Mouse (Mus musculus) layer of hippocampus, postnatal 25 days (tissue): ENCODE results near the gene Gm17304. TPM values are rescaled to one million over a fixed set of nuclear protein-coding genes. Genes with fewer than 3 reads are reported as not detected.

Experiments used
- DNase-seq, 2 experiments: peaks; one replicate each; pipeline ENCODE4 v3.0.0; 2022; ENCODE audit warnings: mixed read lengths in 2 of 2, low spot score in 1 of 2; ENCODE audit errors: extremely low spot score in 1 of 2
- total RNA-seq, 2 experiments: library from RNA; stranded (reverse); gene quantifications; 2 replicates each; pipeline ENCODE4 v1.2.3; 2021

Gene Gm17304
- not detected for total RNA-seq

- DNase-seq: no peak
These were observed at the start of gene Gm17304 for GRCm38 (mm10) chr5:106608798-106609197. Gene Gm17304, plus strand, starts transcription at chr5:106609098.

DNA sequence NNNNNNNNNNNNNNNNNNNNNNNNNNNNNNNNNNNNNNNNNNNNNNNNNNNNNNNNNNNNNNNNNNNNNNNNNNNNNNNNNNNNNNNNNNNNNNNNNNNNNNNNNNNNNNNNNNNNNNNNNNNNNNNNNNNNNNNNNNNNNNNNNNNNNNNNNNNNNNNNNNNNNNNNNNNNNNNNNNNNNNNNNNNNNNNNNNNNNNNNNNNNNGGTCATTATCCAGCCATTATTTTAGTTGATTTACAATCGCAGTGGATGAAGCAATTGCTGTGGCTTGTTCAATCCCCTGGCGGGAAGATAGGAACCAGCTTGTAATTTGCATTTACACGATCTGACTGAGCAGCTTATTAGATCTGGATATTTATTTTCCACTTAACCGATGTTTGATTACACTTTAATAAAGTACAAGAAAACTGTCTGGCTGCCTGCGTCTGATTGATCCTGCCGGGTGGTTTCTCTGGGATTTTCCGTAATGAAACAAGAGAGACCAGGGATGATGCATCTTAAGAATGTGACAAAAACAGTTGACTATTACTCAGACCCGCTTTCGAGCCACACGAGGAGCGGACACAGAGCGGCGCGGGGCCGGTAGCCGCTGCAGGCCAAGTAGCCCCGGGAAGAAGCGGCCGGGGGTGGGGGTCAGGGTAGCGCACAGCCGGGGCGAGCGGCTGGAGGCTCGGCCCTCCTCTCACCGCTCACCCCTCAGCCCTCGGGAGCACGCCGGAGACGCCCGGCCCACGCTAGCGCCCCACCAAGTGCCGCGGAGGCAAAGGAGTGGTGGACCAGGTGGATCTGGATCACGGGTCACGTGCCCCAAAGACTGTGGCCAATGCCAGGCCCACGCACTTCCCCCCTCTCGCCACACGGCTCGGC is 48.0 kb upstream of the Gm17304 start:
- no peak for DNase-seq

DNA sequence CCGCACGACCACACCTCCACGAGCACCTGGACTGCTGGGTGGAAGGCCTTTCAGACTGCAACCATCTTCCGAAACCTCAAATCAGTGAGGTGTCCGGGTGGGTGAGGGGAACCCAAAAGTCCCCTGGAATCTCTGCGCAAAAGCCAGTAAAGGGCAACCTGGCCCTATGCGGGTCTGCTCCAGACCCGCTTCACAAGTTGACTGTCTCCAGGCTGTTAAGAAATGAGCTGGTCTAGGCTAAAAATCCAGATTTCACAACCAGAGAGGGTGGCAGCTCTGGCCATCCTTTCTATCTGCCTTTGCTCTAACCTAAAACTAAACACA is 47.4 kb upstream of the Gm17304 start:
- no peak for DNase-seq

DNA sequence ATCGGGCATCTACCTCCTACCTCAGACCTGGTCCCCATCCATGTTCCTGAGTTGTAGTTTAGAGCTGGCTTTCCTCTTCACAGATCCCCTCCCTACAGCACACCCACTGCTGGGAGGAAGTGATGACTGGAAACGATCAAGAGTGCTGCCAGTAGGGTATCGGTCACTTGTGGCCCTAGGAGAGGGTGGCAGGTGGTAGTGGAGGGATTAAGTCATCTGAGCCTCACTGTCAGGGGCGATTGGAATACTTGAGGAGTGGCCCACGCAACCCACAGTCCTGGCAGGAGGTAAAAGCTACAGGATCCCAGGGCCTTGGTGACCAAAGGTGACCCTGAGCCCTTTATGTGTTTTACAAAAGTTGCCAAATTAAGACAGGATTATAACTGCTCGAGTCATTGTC is 42.9 kb upstream of the Gm17304 start:
- no peak for DNase-seq

DNA sequence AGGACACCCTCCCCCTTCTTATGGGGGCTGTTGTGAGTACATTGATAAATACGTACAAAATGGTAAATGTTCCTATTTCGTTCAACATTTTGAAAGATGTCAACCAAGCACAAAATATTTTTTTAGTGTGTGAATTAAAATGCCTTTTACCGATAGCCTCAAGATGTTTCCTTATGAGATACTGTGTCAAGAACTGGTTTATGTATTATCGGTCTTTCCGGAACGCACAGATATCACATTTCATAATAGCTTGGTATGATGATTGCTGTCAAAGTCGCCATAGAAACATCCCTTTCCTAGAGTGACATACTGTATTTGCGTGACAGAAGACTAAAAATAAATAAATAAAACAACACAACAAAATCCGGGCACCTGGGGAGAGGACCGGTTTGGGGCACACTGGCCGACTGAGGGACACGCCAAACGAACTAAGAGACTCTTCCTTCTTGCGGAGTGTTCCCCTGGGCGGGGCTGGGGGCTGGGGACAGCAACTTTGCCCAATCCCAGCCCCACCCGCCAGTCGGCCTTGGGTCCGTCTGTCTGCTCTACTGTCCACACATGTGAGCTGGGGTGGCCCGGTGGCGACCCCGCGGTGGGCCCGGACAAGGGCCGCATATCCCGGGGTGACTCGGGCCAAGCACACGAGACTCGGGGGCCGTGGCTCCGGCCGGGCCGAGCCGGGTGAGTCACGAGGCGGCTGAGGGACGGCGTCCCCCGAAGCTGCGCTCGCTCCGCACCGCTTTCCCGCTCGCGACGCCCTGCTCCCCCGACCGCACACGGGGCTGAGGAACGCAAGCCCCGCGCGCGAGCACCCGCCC is 34.9 kb upstream of the Gm17304 start:
- DNase-seq: no peak

GRCm38 (mm10) chr5:106574560-106574946 is 34.3 kb upstream of the Gm17304 start:
- peak; percentile 74 for DNase-seq

GRCm38 (mm10) chr5:106575098-106575497 is 33.8 kb upstream of the Gm17304 start:
- DNase-seq: no peak

DNA sequence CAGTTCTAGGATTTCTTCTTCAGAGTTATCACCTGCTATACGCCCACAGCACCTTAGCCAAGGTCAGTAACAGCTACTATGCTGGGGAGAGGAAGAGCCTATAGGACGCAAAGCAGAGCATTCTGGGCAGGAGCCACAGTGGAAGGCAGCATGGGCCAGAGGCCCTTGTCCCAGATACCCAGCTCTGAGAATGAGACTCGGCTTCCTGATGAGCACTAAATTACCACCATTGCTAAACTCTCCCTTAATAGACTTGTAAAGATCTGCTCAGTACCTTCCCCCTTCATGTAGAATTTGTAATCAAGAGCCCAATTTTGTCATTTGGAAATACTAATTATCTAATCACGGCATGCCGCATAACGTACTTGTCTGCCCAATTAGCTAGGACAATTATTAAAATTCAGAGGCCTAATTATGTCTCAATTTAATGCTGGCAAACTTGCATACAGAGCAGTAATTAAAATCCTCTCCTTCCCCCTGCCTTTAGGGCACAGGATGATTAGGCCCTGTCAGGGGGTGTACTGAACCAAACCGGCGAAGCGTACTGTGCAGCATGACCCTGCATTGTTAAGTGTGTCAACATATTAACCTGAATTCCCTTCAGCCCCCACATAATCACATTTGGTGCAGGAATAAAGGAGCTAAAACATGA is 31.5 kb upstream of the Gm17304 start:
- no peak for DNase-seq

- DNase-seq: no peak
These were observed 28.0 kb upstream of the Gm17304 start for GRCm38 (mm10) chr5:106580943-106581342.

- DNase-seq: no peak
These were observed 19.9 kb upstream of the Gm17304 start for GRCm38 (mm10) chr5:106589006-106589405.

GRCm38 (mm10) chr5:106589670-106590069 is 19.2 kb upstream of the Gm17304 start:
- DNase-seq: no peak

DNA sequence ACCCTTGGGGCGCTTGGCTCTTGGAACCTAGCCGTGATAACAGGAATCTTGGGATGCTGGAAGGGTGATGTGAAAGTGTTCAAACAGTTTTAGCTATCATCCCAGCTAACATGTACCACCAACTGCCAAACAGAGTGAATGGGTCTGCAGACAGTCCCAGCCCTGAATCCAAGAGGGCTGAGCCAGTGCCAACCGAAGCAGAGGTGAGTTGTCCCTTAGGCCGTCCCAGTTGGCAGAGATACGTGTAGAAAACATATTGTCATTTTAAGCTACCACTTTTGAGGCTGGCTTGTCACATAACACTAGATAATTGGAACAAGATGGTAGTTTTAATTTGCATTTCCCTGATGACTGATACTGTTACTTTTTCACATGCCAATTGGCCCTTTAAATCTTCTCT is 18.2 kb upstream of the Gm17304 start:
- DNase-seq: no peak

GRCm38 (mm10) chr5:106594388-106594787 is 14.5 kb upstream of the Gm17304 start:
- DNase-seq: no peak

DNA sequence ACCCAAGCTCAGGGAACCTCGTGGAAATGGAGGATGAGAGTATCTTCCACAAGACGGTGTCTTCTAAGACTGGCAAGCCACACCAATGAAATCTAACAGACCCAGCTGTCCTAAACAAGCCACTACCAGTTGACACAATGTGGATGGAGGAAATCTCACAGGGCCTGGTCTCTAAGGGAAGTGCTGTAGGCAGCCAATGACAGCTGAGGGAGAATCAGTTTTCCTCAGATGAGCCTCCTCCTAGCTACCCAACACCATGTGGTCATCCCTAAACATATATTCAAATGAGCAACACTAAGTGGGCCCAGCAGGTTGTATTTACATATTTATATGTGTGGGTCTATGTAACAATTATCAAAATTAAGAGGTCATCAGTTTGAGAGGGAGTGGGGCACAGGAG is 11.4 kb upstream of the Gm17304 start:
- DNase-seq: no peak

DNA sequence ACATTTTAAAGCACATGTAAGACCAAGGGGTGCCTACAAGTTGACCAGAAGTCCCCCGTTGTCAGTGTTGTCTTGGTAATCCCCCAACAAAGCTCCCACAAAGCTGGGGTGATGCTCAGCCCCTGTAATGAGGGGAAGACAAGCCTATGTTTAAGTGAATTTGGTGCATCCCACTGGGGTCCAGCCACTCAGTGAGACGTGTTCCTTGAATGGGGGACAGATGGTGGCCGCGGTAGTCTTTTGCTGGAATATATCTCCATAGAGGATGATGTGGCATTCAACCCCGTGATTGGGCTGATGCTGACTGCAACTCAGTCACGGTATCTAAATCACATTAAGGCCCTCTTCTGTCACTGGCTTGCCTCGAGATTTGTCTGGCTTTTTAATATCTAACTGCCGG is 9.4 kb upstream of the Gm17304 start:
- no peak for DNase-seq

- no peak for DNase-seq
These were observed 4.5 kb upstream of the Gm17304 start for GRCm38 (mm10) chr5:106604381-106604780.

DNA sequence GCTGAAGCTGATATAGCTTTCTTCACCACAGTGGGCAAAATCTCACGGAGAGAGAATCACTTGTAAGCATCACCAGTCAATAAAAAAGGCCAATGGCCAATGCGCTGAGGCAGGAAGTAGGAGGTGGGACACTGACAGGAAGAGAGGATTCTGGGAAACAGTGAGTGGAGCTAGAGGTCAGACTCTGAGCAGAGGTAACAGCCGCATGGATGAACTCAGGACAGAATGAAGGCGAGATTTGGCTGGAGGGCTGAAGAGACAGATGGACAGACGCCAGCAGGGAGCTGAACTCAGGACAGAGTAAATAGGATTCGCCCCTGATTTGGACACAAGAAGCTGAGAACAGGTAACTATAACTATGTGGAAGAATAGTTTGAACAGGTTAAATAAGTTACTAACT is 3.8 kb upstream of the Gm17304 start:
- no peak for DNase-seq

GRCm38 (mm10) chr5:106607081-106607480 is 1.8 kb upstream of the Gm17304 start:
- no peak for DNase-seq

DNA sequence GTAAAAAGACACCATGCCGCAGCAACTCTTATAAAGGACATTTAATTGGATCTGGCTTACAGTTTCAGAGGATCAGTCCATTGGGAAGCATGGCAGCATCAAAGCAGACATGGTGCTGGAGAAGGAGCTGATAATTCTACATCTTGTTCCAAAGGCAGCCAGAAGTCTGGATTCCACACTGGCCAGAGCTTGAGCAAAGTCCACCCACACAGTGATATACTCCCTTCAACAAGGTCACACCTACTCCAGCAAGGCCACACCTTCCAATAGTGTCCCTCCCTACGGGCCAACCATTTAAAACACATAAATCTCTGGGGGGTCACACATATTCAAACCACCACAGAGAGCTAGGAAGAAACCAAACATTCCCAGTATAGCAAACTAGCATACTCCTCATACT is 3.3 kb downstream of the Gm17304 start:
- no peak for DNase-seq

GRCm38 (mm10) chr5:106614570-106614969 is 5.7 kb downstream of the Gm17304 start:
- DNase-seq: no peak

- no peak for DNase-seq
These were observed 6.1 kb downstream of the Gm17304 start for GRCm38 (mm10) chr5:106615006-106615405.
